Mouse (Mus musculus) urinary bladder, postnatal 4 days (tissue): ENCODE measurements at regions not wholly inside any gene's neighbourhood (a gene's known extent, or its start where the extent isn't known, plus 50 kb on each side); places are given as distances from the start of the nearest gene placed in this dataset.

Source experiments
- DNase-seq, 2 experiments: peaks; one replicate each; pipeline ENCODE4 v3.0.0; 2021 to 2022; ENCODE audit warnings: low spot score in 2 of 2

GRCm38 (mm10) chr12:22745556-22745955 is 1034.5 kb downstream of the Gm10330 start:
- DNase-seq: peak; percentile 30 to 61

GRCm38 (mm10) chr12:22745067-22745466 is 1035.0 kb downstream of the Gm10330 start:
- peak; percentile 19 to 58 for DNase-seq
